Mouse (Mus musculus) kidney, adult 8-10 months (tissue): ENCODE measurements around the gene Tfb2m.

Experiments
- DNase-seq, 2 experiments: peaks; one replicate each; pipeline ENCODE4 v3.0.0; 2022

The Tfb2m gene

DNA sequence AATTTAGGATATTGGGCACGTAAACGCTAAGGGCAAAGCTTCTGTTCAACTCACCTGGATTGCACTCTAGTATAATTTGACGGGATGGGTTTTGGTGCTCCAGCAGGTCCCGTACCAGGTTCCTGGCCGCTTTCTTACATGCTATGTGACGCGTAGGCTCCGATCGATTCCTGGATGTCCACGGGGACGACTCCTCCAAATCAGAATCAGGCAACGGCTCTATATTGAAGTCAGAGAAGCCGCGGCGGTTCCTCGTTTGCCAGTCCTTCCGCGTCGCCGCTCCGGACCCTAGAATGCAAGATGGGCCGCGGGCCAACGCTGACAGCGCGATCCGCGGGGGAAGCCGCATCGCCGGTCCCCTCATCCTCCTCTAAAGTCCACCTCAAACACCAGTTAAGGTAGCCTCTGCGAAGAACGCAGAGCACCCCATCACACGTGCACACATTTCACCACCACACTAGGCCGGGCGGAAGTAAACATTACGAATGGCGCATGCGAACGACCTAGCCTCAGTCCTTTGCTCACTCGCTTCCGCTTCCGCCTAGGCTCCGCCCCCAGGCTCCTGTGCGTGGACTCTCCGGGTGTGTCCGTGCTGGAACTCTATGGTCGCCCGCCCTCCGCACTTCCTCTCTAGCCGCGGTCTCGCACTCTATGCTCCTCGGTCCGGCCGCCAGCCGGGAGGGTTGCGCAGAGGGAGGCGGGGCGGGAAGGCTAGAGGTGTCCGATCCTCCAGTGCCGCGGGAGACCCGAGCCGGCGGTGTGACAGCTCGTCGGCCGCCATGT is at the start of gene Tfb2m, which contains the start of gene Cnst:
TSS of gene Tfb2m (minus strand) at position 500 of the 783 bp plus-strand sequence.
TSS of gene Cnst (plus strand) at position 603 of the 783 bp plus-strand sequence.
- peak; percentile 98 for DNase-seq

DNA sequence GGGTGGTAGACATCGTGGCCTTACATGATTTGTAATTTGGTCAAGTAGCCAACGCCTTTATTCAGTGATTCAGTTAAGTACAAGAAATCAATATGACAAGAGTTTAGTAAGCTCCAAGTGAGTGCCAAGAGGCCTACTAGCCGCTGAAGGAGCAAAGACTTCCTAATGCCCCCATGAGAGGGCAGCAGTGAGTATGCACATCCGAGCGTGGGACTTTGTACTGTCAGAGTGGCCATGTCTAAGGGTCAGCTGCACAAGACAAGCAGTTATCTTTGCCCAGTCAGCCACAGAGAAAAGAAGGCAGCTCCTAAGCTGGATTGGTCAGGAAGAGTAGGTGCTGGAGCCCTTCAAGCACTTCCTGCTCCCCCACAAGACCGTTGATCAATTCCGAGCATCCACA is 46.9 kb upstream of the Tfb2m start:
- DNase-seq, result peak; percentile 44 to 59

DNA sequence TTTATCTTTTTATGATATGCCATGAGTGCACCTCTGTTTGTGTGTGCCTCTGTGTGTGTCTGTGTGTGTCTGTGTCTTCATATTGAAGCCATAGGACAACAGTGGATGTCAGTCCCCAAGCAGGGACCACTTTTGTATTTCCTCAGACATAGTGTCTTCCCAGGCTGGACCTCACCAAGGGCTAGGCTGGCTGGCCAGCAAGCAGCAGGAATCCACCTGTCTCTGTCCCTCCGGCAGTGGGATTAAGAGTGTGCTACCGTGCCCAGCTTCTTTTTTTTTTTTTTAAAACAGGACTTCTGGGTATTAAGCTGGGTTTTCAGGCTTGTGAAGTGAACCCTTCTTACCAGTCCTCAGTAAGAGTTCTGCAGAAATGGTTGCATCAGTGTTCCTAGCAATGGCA is 46.1 kb upstream of the Tfb2m start:
- DNase-seq, result no peak

DNA sequence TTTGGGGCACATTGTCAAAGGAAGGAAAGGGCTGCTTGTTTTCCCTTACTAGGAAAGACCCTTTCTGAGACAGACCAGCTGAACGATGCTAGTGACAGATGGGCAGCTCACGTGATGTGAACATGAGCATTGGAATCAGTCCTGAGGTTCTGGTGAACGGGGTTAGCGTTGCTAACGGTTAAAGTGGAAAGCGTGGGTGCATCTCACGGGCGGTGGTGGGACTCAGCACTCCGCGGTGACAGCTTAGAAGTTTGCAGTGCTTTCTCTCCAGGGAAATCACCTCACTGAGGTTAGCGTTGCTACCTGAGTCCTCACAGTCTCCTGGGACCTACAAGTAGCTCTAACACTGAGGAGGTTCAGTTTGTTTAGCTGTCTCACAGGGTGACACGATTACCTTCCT is 45.6 kb upstream of the Tfb2m start:
- DNase-seq, result no peak

DNA sequence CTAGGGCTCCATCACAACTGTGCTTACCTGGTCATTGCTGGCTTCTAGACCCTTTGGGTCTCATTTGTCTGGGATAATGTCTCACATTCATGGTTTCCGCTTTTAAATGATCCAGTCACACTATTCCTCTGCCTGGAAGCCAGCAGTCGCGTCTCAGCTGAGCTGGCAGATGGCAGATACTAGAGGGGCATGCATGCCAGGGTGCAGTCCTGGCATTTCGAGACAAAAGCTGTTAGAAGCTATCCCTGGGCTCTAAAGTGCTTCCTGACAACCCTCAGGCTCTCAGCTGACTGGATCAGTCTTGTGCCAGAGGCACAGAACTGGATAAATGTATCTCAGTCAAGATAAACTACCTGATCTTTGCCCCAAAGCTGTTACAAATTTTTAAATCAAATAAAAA is 42.2 kb upstream of the Tfb2m start:
- no peak for DNase-seq

DNA sequence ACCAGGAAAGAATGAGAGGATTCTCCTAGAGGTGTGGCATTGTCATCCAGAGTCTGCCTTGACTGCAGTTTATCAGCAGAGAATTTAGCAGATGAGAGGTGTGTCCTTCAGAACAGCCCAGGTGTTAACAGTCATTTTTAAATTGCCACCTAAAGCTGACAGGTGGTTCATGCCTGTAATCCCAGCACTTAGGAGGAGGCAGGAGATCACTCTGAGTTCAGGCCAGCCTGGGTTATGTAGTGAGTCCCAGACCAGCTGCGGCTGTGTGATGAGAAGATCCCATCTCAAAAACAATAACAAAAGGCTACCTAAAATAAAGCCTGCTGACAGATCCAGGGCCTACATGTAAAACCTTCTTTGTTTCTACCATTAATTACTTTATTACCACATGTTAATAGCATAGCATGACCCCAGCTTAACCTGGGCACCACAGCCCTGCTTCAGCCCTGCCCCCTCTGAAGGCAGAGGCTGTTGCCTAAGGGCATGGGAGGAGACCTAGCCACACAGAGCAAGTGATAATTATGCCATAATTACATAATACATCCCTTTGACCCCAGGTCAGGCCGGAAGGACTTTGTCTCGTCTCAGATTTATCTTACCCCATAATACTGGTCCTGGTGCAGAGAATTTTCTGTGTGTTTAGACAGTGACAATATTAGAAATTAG is 40.5 kb upstream of the Tfb2m start:
- peak; percentile 30 to 58 for DNase-seq

DNA sequence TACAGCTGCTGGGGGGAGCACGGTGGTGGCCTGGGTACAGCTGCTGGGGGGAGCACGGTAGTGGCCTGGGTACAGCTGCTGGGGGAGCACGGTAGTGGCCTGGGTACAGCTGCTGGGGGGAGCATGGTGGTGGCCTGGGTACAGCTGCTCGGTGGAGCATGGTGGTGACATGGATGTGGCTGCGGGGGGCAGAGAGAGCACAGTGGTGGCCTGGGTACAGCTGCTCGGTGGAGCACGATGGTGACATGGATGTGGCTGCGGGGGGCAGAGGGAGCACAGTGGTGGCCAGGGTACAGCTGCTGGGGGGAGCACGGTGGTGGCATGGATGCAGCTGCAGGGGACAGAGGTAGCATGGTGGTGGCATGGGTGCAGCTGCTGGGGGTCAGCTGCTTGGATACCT is 39.6 kb upstream of the Tfb2m start:
- no peak for DNase-seq

DNA sequence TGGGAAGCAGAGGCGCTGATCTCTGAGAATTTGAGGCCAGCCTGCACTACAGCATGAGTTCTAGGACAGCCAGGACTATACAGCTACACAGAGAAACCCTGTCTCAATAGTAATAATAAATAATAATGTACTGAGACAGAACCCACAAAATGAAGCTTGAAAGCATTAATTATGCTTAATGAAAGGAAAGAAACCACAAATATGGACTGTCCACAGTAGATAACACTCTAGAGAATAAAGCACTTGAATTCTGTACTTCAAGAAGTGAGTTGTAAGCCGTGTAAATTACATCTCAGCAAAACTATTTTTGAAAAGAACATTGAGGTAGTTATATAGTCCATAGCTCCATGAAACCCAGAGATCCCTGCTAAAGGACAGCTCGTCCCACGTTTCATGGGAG is 38.2 kb upstream of the Tfb2m start:
- no peak for DNase-seq

DNA sequence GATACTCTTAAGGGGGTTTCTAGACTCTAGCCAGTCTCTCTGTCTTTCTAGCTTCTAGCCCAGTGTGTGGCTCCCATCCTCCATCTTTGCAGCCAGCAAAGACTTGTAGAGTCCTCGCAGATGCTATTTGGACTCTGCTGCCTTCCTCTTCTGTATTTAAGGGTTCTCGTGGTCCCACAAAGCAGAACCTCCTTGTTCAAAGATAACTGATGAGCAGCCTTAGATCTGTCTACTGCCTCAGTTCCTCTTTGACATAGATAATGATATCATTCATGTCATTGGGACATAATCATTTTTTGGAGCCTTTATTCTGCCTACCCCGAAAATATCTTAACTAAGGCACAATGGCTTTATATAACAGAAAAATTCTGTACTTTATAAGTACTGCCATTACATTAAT is 37.0 kb upstream of the Tfb2m start:
- no peak for DNase-seq

DNA sequence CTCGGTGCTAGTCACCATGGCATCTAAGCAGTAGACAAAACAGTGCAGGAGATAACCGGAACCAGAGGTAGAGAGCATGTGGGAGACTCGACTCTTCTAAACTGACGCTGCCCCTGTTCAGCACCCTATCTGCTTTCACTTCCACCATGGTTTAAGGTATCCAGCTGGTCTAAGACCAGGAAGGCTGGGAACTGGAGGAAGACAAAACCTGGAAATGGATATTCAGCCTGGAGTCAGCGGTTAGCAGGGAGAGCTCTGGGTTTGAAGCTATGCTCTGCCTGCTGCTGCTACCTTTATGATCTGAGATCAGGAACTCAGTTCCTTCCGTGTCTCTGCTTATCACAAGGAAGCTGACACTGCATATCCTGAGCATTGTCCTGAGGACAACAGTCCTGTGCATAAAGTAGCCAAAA is 36.0 kb upstream of the Tfb2m start:
- DNase-seq, result peak; percentile 20 to 27

DNA sequence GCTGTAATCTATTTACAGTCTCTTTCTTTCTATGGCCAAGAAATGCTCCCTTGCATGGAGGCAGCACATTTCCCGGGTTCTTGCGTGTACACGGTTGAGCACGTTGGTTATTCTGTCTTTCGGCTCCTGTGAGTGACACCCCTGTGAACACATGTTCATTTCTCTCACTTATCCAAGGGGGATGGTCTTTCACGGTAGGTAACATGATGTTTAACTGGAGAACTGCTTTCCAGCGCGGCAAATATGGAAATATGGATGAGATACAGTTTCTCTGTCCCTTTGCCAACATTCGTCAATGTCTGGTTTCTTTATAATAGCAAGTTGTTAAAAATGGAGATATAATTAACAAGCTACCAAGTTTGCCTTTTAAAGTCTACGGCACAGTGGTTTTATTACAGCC is 35.4 kb upstream of the Tfb2m start:
- DNase-seq, result no peak

DNA sequence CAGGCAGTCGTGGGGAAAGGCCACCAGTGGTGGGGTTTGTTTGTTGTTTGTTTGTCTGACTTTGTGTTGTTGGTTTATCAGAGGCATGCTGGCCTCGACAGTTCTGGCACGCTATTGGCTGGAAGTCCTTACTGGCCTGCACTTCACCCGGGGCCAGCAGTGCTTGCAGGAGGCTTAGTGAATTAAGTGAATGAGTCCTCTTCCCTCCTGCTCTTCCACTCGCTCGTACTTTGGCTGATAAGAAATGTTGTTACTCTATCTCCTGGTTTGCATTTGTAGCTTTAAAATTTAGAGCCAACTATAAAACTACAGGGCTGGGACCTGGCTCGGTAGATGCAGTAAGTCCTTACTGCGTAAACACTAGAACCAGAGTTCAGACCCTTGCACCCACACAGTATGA is 34.1 kb upstream of the Tfb2m start:
- no peak for DNase-seq

DNA sequence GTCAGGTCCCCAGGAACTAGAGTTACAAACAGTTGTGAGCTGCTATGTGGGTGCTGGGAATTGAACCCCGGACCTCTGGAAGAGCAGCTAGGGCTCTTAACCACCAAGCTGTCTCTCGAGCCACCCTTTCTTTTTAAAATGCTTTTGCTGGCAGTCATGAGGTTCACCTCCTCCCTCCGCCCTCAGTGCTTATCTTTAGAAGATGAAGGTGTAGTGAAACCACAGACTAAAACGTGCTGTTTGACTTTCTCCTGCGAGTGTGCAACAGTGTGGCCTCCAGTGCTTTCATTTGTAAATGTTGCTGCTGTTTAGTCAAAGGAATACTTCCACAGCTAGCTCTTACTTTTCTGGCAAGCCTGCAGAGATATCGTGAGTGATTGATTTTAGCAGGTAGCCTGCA is 32.6 kb upstream of the Tfb2m start:
- DNase-seq, result no peak

DNA sequence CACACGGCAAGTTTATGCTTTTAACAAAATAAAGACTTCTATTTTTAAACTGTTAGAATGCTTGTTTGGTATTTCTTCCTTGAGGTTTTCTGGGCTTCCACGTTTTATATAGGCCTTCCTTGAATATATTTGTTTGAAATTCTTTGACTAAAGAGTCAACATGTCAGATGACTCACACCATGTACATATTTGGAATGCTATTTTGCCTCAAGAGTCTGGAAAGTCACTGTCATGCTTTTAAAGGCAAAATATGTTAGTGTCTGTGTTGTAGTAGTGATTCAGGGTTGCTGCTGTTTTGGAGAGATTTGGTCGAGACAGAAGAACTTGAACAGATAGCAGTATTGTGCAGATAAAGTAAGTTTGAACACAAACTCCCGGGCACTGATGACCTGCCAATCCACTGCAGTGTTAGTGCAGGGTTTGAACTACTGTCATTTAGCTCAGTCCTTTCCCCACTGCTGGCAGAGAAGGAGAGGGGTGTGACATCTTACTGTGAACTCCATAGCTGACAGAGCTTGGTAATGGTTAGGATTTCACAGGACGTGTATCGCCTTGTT is 27.7 kb upstream of the Tfb2m start:
- DNase-seq, result no peak

DNA sequence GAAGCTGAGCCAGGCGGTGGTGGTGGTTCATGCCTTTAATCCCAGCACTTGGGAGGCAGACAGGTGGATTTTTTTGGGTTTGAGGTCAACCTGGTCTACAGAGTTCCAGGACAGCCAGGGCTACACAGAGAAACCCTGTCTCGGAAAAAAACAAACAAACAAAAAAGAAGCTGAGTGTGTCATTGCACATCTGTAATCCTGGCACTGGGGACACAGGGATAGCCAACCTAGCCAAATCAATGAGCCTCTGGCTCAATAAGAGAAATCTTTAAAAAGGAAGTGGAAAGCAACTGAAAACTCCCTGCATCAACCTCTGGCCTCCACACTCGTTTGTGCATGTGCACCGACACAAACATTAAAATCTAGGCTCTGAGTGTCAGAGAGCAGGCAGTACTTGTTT is 25.6 kb upstream of the Tfb2m start:
- no peak for DNase-seq

DNA sequence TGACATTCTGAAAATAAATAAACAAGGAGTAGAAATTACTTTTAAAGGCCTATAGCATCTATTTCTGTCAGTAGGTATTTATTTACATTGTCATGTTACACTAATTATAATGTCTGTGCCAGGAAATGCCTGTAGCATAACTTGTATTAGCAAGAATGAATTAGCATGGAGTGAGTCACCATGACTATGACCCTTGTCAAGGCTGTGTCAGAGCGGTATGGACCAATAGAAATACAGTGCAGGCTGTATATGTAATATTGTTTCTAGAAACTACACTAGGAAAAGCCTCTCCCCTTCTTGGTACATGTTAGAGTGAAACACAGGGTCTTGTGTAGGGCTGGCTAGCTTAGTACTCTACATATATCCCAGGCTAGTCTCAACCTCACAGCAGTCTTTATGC is 24.4 kb upstream of the Tfb2m start:
- DNase-seq, result no peak

DNA sequence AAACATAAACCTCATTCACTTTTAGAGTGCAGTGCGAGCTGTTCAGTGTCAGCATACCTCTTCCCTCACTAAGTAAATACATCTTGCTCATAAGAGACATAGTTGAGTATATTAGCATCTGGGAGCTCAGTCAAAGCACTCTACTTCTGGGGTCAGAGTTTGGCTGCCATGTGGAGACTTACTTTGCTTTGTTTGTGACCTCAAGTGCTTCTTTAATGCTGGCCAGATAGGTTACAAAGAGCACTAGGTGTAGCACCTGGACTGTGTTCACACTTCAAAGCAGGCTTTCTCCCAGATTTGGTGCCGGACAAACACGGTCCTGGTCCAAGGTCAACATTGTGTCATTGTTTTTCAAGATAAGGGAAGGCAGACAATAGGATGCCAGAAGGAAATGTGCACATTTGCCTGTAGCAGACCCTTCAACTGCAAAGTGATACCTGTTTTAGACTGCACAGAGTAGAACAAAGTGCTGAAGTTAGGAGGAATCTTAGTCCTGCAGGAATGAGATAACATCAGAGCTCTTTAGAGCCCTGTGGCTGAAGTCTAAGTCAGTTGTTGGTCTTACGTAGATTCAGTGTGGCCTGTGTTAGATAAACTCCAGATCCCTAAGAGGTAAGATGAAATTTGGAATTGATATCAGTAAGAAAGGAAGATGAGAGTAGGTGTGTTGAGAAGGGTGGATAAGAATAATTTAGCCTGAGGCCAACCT is 22.8 kb upstream of the Tfb2m start:
- no peak for DNase-seq

DNA sequence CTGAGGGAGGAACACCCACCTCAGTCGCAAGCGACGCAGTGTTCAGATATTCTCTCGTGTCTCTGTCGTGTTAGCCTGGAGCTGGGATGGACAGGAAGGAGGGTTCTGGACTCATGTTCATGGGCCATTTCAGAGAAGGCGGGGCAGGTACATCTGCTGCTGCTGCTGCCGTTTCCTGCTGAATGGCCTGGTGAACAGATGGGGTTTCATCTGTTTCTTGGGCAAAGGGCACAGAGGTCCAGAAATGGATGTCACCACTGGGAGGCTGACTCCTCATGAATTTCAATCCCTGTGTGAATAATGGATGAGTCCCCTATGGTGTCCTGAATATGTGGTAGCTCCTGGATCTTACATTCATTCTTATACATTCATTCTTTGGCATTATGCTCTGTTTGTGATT is 21.5 kb upstream of the Tfb2m start:
- DNase-seq, result no peak

DNA sequence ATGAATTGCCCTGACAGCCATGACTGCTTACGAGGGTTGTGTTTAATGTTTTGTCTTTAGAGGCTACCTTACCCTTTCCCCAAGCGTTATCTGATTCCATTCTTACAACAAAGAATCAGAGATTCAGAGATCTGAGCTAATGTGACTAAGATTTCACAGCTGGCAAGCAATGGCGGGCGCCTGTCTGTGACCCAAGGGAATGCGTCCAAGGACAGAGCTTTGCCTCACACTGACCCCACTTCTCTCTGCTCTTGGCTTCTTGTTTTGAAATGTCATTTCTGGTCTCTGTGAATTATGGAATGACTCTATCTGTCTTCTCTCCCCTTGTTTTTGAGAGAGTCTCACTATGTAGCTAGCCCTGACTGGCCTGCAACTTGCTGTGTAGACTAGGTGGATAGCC is 17.9 kb upstream of the Tfb2m start:
- no peak for DNase-seq

DNA sequence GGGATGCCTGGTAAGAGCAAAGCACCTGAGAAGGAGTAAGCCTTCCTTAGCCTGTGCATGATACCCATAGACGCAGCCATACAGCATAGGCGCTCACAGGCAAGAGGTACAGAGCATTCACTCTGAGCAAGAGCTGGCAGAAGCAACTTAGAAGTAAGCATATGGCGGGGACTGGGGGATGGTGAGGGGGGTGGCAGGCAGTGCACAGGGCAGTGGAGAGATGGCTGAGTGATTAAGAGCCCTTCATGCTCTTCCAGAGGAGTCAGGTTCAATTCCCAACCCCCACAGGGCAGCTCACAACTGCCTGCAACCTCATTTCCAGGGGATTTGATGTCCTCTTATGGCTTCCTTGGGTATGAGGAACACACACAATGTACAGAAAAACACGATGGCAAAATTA is 17.1 kb upstream of the Tfb2m start:
- DNase-seq, result no peak

DNA sequence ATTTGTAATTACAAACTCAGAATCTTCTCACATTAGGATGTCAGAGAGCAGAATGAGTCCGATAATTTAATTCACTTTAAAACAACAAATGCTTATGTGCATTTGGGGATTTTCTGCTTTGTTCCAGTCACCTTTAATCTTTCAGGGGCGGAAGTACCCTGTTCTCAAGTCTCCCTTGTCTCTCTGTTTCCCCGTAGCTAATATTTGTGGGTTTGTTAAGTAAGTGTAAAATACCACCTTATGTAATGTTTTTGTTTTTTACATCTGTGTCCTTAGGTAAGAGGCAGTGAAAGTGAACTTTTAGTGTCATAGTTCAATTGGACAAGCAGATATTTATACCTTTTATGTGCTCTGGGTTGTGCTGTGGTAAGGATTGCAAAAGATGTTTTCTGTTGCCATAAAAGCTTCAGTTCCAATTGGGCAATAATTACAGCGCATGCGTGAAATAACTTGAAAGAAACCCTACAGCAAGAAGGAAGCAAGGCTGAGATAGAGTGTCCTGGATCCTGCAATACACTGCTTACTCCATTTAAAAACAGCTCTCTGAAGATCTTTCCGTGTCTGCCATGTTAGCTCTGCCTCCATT is 14.9 kb upstream of the Tfb2m start:
- DNase-seq, result no peak

DNA sequence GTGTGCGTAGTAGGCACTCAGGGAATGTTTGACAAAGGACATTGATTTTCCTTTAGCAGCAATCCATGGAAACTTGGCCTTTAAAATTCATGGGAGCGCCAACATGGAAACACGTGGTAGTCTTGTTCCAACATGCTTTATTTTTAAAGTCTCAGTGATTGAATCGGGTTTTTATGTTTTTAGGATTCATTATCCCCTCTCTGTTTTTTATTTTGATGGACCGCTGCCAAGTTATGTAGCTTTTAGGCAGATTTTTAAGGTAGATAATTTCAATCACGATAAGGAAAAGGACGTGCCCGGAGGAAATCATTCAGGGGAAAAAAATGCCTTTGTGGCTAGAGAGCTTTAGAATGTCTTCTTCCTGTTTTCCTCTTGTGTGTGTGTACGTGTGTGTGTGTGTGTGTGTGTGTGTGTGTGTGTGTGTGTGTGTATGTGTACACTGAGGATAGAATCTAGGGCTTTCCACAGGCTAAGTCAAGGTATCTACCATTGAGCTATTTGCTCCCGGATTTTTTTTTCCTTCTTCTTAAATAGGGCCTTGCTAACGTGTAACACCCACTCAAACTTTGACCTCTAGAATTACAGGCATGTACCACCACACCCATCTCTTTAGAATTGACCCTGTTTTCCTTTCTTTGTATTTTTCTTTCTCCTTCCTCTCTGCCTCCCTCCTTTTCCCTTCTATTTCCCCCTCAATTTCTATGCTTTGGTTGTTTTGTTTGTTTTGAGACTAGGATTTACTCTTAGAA is 13.6 kb upstream of the Tfb2m start:
- DNase-seq, result peak in 1 of 2 experiments; percentile 10

DNA sequence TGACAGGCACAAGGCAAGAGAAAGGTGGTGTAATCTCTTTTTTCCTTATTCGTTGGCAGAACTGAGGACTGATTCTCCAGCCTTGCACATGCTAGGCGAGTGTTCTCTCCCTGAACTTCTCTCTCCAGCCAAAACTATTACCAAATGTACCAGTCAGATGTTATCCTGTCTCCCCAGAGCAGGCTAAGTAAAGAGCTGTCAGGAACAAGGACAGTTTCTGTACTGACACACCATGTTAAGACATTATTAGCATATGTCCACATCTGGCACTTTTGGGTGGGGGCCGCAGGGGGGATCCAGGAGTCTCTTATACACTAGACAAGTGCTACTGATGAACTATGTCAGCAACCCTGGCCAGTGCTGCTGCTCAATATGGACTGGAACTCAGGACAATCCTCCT is 10.9 kb upstream of the Tfb2m start:
- DNase-seq, result no peak
